Mouse (Mus musculus): ENCODE results near the gene Inpp4b.

DNA sequence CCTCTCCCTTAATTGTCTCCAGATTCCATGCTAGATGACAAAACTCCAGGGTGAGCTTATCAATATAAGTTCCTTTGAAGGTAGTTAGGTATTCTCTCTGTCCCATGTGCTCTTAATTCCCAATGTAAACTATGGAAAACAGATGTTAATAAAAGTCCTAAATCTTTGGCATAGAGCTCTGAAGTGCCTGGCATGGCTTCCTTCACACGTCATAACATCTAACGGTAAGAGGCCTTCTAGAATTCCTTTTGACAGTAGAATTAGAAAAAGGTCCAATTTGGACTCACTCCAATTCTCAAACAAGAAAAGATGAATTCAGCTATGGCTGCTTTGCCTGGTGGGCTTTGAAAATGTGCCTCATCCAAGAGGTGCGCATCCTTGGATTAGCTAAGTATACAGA is 236.6 kb downstream of the Inpp4b start:
- TF ChIP-seq POLR2A (IDR thresholded peaks at IDR 0.05; ENCODE audit: extremely low read depth, insufficient read depth, low read length), result no peak
- TF ChIP-seq CTCF (IDR thresholded peaks at IDR 0.05; ENCODE audit: extremely low read depth, insufficient read depth, low read length), result no peak

All from cortical plate, adult 2 months (tissue).